Mouse (Mus musculus) liver, embryonic 16.5 days (tissue): ENCODE results near the gene Dhodh. TPM values are rescaled to one million over a fixed set of nuclear protein-coding genes. Genes with fewer than 3 reads are reported as not detected.

ENCODE experiments used
- ATAC-seq: fragments of 200-750 bp; cut with Nextera tagmentation; 2 replicates; pipeline ENCODE4 v1.8.0; 2017; ENCODE audit warnings: low read depth, mild to moderate bottlenecking, moderate number of reproducible peaks, moderate library complexity
- H3K27ac ChIP-seq: fragments of 300-500 bp; sonication (generic); 2 replicates; pipeline ENCODE4 v1.5.1; 2014; ENCODE audit warnings: mild to moderate bottlenecking, low read length
- H3K27me3 ChIP-seq: fragments of 300-500 bp; sonication (generic); 2 replicates; pipeline ENCODE4 v1.6.1; 2014; ENCODE audit warnings: low read depth, low read length, mixed read lengths; ENCODE audit not compliant: control insufficient read depth, insufficient read depth
- H3K36me3 ChIP-seq: fragments of 300-500 bp; sonication (generic); 2 replicates; pipeline ENCODE4 v1.6.1; 2014; ENCODE audit warnings: mild to moderate bottlenecking; ENCODE audit not compliant: control insufficient read depth, insufficient read depth
- H3K4me1 ChIP-seq: fragments of 300-500 bp; sonication (generic); 2 replicates; pipeline ENCODE4 v1.6.1; 2014; ENCODE audit warnings: low read depth, low read length, mixed read lengths; ENCODE audit not compliant: control insufficient read depth
- H3K4me2 ChIP-seq: fragments of 300-500 bp; sonication (generic); 2 replicates; pipeline ENCODE4 v1.6.1; 2014; ENCODE audit warnings: low read depth, low read length, mixed read lengths
- H3K4me3 ChIP-seq: fragments of 300-500 bp; sonication (generic); 2 replicates; pipeline ENCODE4 v1.5.1; 2014; ENCODE audit warnings: low read depth, mild to moderate bottlenecking, low read length
- H3K9ac ChIP-seq: fragments of 300-500 bp; sonication (generic); 2 replicates; pipeline ENCODE4 v1.6.1; 2014; ENCODE audit warnings: low read depth, low read length
- H3K9me3 ChIP-seq: fragments of 300-500 bp; sonication (generic); replicated peaks from 2 replicates; pipeline ENCODE4 v1.6.1; 2016; ENCODE audit warnings: low read length; ENCODE audit not compliant: control insufficient read depth
- WGBS: fragments of 180-500 bp; shearing (Covaris S2); extraction: QIAGEN DNeasy Blood & Tissue Kit; methylation state at CpG from one replicate; pipeline ENCODE4 v1.1.7; 2014; ENCODE audit not compliant: insufficient replicate concordance; 5-methylcytosine and 5-hydroxymethylcytosine counted together
- polyA plus RNA-seq: library from polyadenylated mRNA; unstranded; fragments of >200 nt; fragmentation: Nextera tagmentation; extraction: Ambion mirVana; gene quantifications from 2 replicates; pipeline ENCODE4 v1.2.1, GENCODE M21; 2015

Gene Dhodh
- 16.0 and 16.4 TPM in 2 replicates for polyA plus RNA-seq

- under 1% methylated on average over 42 of the region's 42 CpGs for WGBS
- Histone ChIP-seq H3K27ac (peak within 1 kb of the TSS; percentile 98), H3K4me3 (peak within 1 kb of the TSS; percentile 78), H3K4me1 (peaks cover 11% of the 10 kb centered on the region), H3K4me2 (peak within 1 kb of the TSS; percentile 74), H3K9me3 (no peaks in the 10 kb centered on the region), H3K36me3 (no peaks in the 10 kb centered on the region), H3K9ac (peak within 1 kb of the TSS; percentile 77), H3K27me3 (no peaks in the 10 kb centered on the region)
- peak; percentile 99 for ATAC-seq
Measured at GRCm38 (mm10) chr8:109608271-109609152, at the start of gene Dhodh. Gene Dhodh (minus strand): TSS chr8:109608673.

GRCm38 (mm10) chr8:109656860-109657259, 48.4 kb upstream of the Dhodh start:
- ATAC-seq: no peak
- Histone ChIP-seq H3K27ac (no peak overlapping the region), H3K9ac (no peak overlapping the region), H3K4me3 (no peak overlapping the region), H3K27me3 (no peaks in the 10 kb centered on the region), H3K4me2 (no peak overlapping the region), H3K9me3 (no peaks in the 10 kb centered on the region), H3K4me1 (no peaks in the 10 kb centered on the region), H3K36me3 (no peaks in the 10 kb centered on the region)
- WGBS: 66% methylated on average over 3 of the region's 3 CpGs

- Histone ChIP-seq H3K9ac (no peak overlapping the region), H3K4me1 (no peaks in the 10 kb centered on the region), H3K36me3 (no peaks in the 10 kb centered on the region), H3K27me3 (no peaks in the 10 kb centered on the region), H3K4me3 (no peak overlapping the region), H3K27ac (no peak overlapping the region), H3K4me2 (no peak overlapping the region), H3K9me3 (no peaks in the 10 kb centered on the region)
- no peak for ATAC-seq
- WGBS: 69% methylated on average over 10 of the region's 10 CpGs
Measured at GRCm38 (mm10) chr8:109650801-109651200, 42.3 kb upstream of the Dhodh start.

- no peak for ATAC-seq
- no peaks in the 10 kb centered on the region for H3K27me3 ChIP-seq
- no peaks in the 10 kb centered on the region for H3K36me3 ChIP-seq
- H3K4me2 ChIP-seq: no peak overlapping the region
- H3K4me1 ChIP-seq: no peaks in the 10 kb centered on the region
- H3K9ac ChIP-seq: no peak overlapping the region
- H3K4me3 ChIP-seq: no peak overlapping the region
- no peaks in the 10 kb centered on the region for H3K9me3 ChIP-seq
- H3K27ac ChIP-seq: no peak overlapping the region
- WGBS: 71% methylated on average over 7 of the region's 7 CpGs
Measured at GRCm38 (mm10) chr8:109648469-109648868, 40.0 kb upstream of the Dhodh start.

- no peaks in the 10 kb centered on the region for H3K4me1 ChIP-seq
- H3K27ac ChIP-seq: no peak overlapping the region
- H3K4me3 ChIP-seq: no peak overlapping the region
- no peak overlapping the region for H3K9ac ChIP-seq
- no peak overlapping the region for H3K4me2 ChIP-seq
- no peaks in the 10 kb centered on the region for H3K36me3 ChIP-seq
- H3K9me3 ChIP-seq: no peaks in the 10 kb centered on the region
- WGBS: 73% methylated on average over 11 of the region's 11 CpGs
- no peaks in the 10 kb centered on the region for H3K27me3 ChIP-seq
- no peak for ATAC-seq
Measured at GRCm38 (mm10) chr8:109647331-109647730, 38.9 kb upstream of the Dhodh start.

- H3K4me2 ChIP-seq: no peak overlapping the region
- no peaks in the 10 kb centered on the region for H3K9me3 ChIP-seq
- ATAC-seq: no peak
- no peaks in the 10 kb centered on the region for H3K27me3 ChIP-seq
- no peak overlapping the region for H3K9ac ChIP-seq
- H3K27ac ChIP-seq: no peak overlapping the region
- H3K4me1 ChIP-seq: no peaks in the 10 kb centered on the region
- no peak overlapping the region for H3K4me3 ChIP-seq
- H3K36me3 ChIP-seq: no peaks in the 10 kb centered on the region
- WGBS: 62% methylated on average over 5 of the region's 5 CpGs
Measured at GRCm38 (mm10) chr8:109641236-109641635, 32.8 kb upstream of the Dhodh start.

- no peaks in the 10 kb centered on the region for H3K4me1 ChIP-seq
- no peaks in the 10 kb centered on the region for H3K27me3 ChIP-seq
- WGBS: 48% methylated on average over 7 of the region's 7 CpGs
- H3K9ac ChIP-seq: no peak overlapping the region
- no peaks in the 10 kb centered on the region for H3K9me3 ChIP-seq
- no peak overlapping the region for H3K27ac ChIP-seq
- H3K4me3 ChIP-seq: no peak overlapping the region
- ATAC-seq: no peak
- no peaks in the 10 kb centered on the region for H3K36me3 ChIP-seq
- H3K4me2 ChIP-seq: no peak overlapping the region
Measured at GRCm38 (mm10) chr8:109640410-109640809, 31.9 kb upstream of the Dhodh start.

- no peak overlapping the region for H3K27ac ChIP-seq
- H3K27me3 ChIP-seq: no peaks in the 10 kb centered on the region
Measured at GRCm38 (mm10) chr8:109638851-109639250, 30.4 kb upstream of the Dhodh start.

GRCm38 (mm10) chr8:109635146-109635545, 26.7 kb upstream of the Dhodh start:
- H3K9me3 ChIP-seq: no peaks in the 10 kb centered on the region
- H3K36me3 ChIP-seq: no peaks in the 10 kb centered on the region
- no peaks in the 10 kb centered on the region for H3K4me1 ChIP-seq
- no peaks in the 10 kb centered on the region for H3K27me3 ChIP-seq
- no peak overlapping the region for H3K4me2 ChIP-seq
- no peak overlapping the region for H3K9ac ChIP-seq
- H3K4me3 ChIP-seq: no peak overlapping the region
- ATAC-seq: no peak
- no peak overlapping the region for H3K27ac ChIP-seq
- WGBS: 73% methylated on average over 8 of the region's 8 CpGs

More at GRCm38 (mm10) chr8:109638851-109639250, 30.4 kb upstream of the Dhodh start:
- no peaks in the 10 kb centered on the region for H3K4me1 ChIP-seq
- no peaks in the 10 kb centered on the region for H3K9me3 ChIP-seq
- no peak overlapping the region for H3K4me3 ChIP-seq
- no peaks in the 10 kb centered on the region for H3K36me3 ChIP-seq
- H3K9ac ChIP-seq: no peak overlapping the region
- no peak for ATAC-seq
- WGBS: 75% methylated on average over 5 of the region's 5 CpGs
- H3K4me2 ChIP-seq: no peak overlapping the region
